9 mouse cellular contexts compared by ENCODE assay signal in genomic region chr9:39603999-39604453, GRCm38 (mm10). TPM values are rescaled to one million over a fixed set of nuclear protein-coding genes. Genes with fewer than 3 reads are reported as not detected.
DNase-seq lines count a peak whose midpoint lies in the region; ATAC-seq and TF ChIP-seq lines count a peak whose summit lies in the region.
"Had no signal": no experiment of that assay in that cellular context is flagged by ENCODE, and none has a peak within 500 bp of the region (broad histone marks: within the 10 kb centered on the region; RNA-seq: fewer than 3 reads in every experiment).

AW551984 (minus strand) TSS chr9:39604403.

- TF ChIP-seq CTCF in heart, adult 2 months (IDR thresholded peaks at IDR 0.05): no peak
- no peak for TF ChIP-seq CTCF in thymus, adult 2 months (IDR thresholded peaks at IDR 0.05; ENCODE audit: borderline replicate concordance, control insufficient read depth, extremely low read depth, insufficient read depth, low read length, poor library complexity)

- DNase-seq in heart, adult 2 months: peak; percentile 2 to 17
- no peak for DNase-seq in heart, adult 11 months
- peak; percentile 59 for DNase-seq in ES-CJ7 (ENCODE audit: low read depth, low spot score)
- no peak for DNase-seq in thymus, adult 2 months
- DNase-seq in kidney, adult 9 months: no peak

- H3K4me2 ChIP-seq in embryonic facial prominence, embryonic 12.5 days (replicated peaks): peak within 1 kb of the TSS; percentile 69
- H3K4me2 ChIP-seq in hindbrain, embryonic 16.5 days (ENCODE audit: low read length): peak within 1 kb of the TSS; percentile 61
- H3K4me2 ChIP-seq in midbrain, embryonic 13.5 days (replicated peaks): peak within 1 kb of the TSS; percentile 81

- no peaks in the 10 kb centered on the region for H3K36me3 ChIP-seq in heart, adult 2 months (ENCODE audit: control insufficient read depth, insufficient read depth, low read length)
- H3K36me3 ChIP-seq in embryonic facial prominence, embryonic 12.5 days: peaks cover 5% of the 10 kb centered on the region; the same call in 1 of the 2 replicates
- H3K36me3 ChIP-seq in hindbrain, embryonic 16.5 days (ENCODE audit: control insufficient read depth, insufficient read depth, low read length): peaks cover 4% of the 10 kb centered on the region; the same call in 1 of the 2 replicates
- no peaks in the 10 kb centered on the region for H3K36me3 ChIP-seq in midbrain, embryonic 13.5 days
- no peaks in the 10 kb centered on the region for H3K36me3 ChIP-seq in thymus, adult 2 months (ENCODE audit: control insufficient read depth, insufficient read depth, low read length)

- no peak for TF ChIP-seq EP300 in heart, adult 2 months (IDR thresholded peaks at IDR 0.05; ENCODE audit: insufficient read depth, low read depth, low read length)

- 0 out of 2 replicates have a peak within 1 kb of the TSS, but pooled peaks have one; percentile 12 for H3K4me3 ChIP-seq in heart, adult 2 months
- H3K4me3 ChIP-seq in embryonic facial prominence, embryonic 12.5 days: peak within 1 kb of the TSS; percentile 46
- peak within 1 kb of the TSS; percentile 50 for H3K4me3 ChIP-seq in hindbrain, embryonic 16.5 days (ENCODE audit: low read length)
- H3K4me3 ChIP-seq in midbrain, embryonic 13.5 days (replicated peaks): peak within 1 kb of the TSS; percentile 47
- H3K4me3 ChIP-seq in thymus, adult 2 months (ENCODE audit: control insufficient read depth, insufficient read depth, low read length): no peak within 1 kb of the TSS

- H3K79me2 ChIP-seq in heart, adult 2 months (replicated peaks; ENCODE audit: control insufficient read depth, insufficient read depth, low read length): no peaks in the 10 kb centered on the region

- ATAC-seq in embryonic facial prominence, embryonic 12.5 days (ENCODE audit: insufficient number of reproducible peaks, insufficient read depth, low FRiP score, low TSS enrichment): peak; percentile 85
- ATAC-seq in hindbrain, embryonic 16.5 days: peak; percentile 60
- ATAC-seq in midbrain, embryonic 13.5 days: peak; percentile 59

- H3K27me3 ChIP-seq in heart, adult 2 months (ENCODE audit: control insufficient read depth, insufficient read depth, low read length): no peaks in the 10 kb centered on the region
- no peaks in the 10 kb centered on the region for H3K27me3 ChIP-seq in embryonic facial prominence, embryonic 12.5 days
- H3K27me3 ChIP-seq in hindbrain, embryonic 16.5 days (replicated peaks; ENCODE audit: control insufficient read depth, insufficient read depth, low read length): no peaks in the 10 kb centered on the region
- peaks cover 3% of the 10 kb centered on the region; the same call in 1 of the 2 replicates for H3K27me3 ChIP-seq in midbrain, embryonic 13.5 days
- no peaks in the 10 kb centered on the region for H3K27me3 ChIP-seq in thymus, adult 2 months (ENCODE audit: control insufficient read depth, insufficient read depth, low read length)

- no peak for TF ChIP-seq POLR2A in heart, adult 2 months (IDR thresholded peaks at IDR 0.05; ENCODE audit: insufficient read depth, low read depth, low read length)
- no peak for TF ChIP-seq POLR2A in thymus, adult 2 months (IDR thresholded peaks at IDR 0.05; ENCODE audit: control insufficient read depth, extremely low read depth, insufficient read depth, low read length, poor library complexity)

- intact Hi-C loops in heart, adult 2 months (cut with DNase I): no loop called here

- no peaks in the 10 kb centered on the region for H3K4me1 ChIP-seq in heart, adult 2 months (ENCODE audit: control insufficient read depth, insufficient read depth, low read length)
- H3K4me1 ChIP-seq in embryonic facial prominence, embryonic 12.5 days: peaks cover 4% of the 10 kb centered on the region; the same call in 1 of the 2 replicates
- H3K4me1 ChIP-seq in hindbrain, embryonic 16.5 days (ENCODE audit: control insufficient read depth, insufficient read depth, low read depth, low read length): no peaks in the 10 kb centered on the region; the same call in 1 of the 2 replicates
- H3K4me1 ChIP-seq in midbrain, embryonic 13.5 days (replicated peaks): peaks cover 21% of the 10 kb centered on the region
- H3K4me1 ChIP-seq in thymus, adult 2 months (replicated peaks; ENCODE audit: control insufficient read depth, insufficient read depth, low read length): no peaks in the 10 kb centered on the region

- H3K9me3 ChIP-seq in embryonic facial prominence, embryonic 12.5 days: no peaks in the 10 kb centered on the region
- H3K9me3 ChIP-seq in hindbrain, embryonic 16.5 days (ENCODE audit: control insufficient read depth, low read length): no peaks in the 10 kb centered on the region
- no peaks in the 10 kb centered on the region for H3K9me3 ChIP-seq in midbrain, embryonic 13.5 days

- no peak within 1 kb of the TSS for H3K9ac ChIP-seq in heart, adult 2 months (ENCODE audit: low read depth, low read length)
- H3K9ac ChIP-seq in embryonic facial prominence, embryonic 12.5 days: peak within 1 kb of the TSS; percentile 19; the same call in 1 of the 2 replicates
- H3K9ac ChIP-seq in hindbrain, embryonic 16.5 days (ENCODE audit: low read depth, low read length): peak within 1 kb of the TSS; percentile 65
- H3K9ac ChIP-seq in midbrain, embryonic 13.5 days (replicated peaks): peak within 1 kb of the TSS; percentile 58

- WGBS in heart, adult 2 months: 2% methylated on average over 8 of the region's 8 CpGs
- 0% methylated on average over 8 of the region's 8 CpGs for WGBS in embryonic facial prominence, embryonic 12.5 days
- 1% methylated on average over 8 of the region's 8 CpGs for WGBS in hindbrain, embryonic 16.5 days
- 0% methylated on average over 8 of the region's 8 CpGs for WGBS in midbrain, embryonic 13.5 days
- WGBS in thymus, adult 2 months: 7% methylated on average over 8 of the region's 8 CpGs

- no peak within 1 kb of the TSS for H3K27ac ChIP-seq in heart, adult 2 months
- peak within 1 kb of the TSS; percentile 72 for H3K27ac ChIP-seq in embryonic facial prominence, embryonic 12.5 days
- H3K27ac ChIP-seq in hindbrain, embryonic 16.5 days (ENCODE audit: low read depth, low read length): peak within 1 kb of the TSS; percentile 78
- peak within 1 kb of the TSS; percentile 53 for H3K27ac ChIP-seq in midbrain, embryonic 13.5 days
- H3K27ac ChIP-seq in thymus, adult 2 months (ENCODE audit: control insufficient read depth, insufficient read depth, low read length): no peak within 1 kb of the TSS

RNA-seq across cellular contexts. Expression of gene AW551984, which starts in this region (rescaled TPM):
- under 1 TPM; 0.14 to 0.26 TPM for total RNA-seq in heart, adult 2 months (2021)
- 0.20 and 0.67 TPM in 2 replicates for polyA plus RNA-seq in heart, adult 2 months (2012; rRNA removed)
- polyA plus RNA-seq in embryonic facial prominence, embryonic 12.5 days (2016; fragmentation: Nextera tagmentation; extraction: Ambion mirVana): 48.5 and 52.8 TPM in 2 replicates
- polyA plus RNA-seq in hindbrain, embryonic 16.5 days (2015; fragmentation: Nextera tagmentation; extraction: Ambion mirVana): 218 and 230 TPM in 2 replicates
- polyA plus RNA-seq in midbrain, embryonic 13.5 days (2015; fragmentation: Nextera tagmentation; extraction: Ambion mirVana): 59.7 and 66.7 TPM in 2 replicates
- polyA plus RNA-seq in thymus, adult 2 months (2012; rRNA removed): 0.63 and 1.1 TPM in 2 replicates
- polyA plus RNA-seq: spleen, adult 2 months had no signal

Comparison
In these comparisons a context has a peak if more than half of its experiments do, and no peak if none do; other contexts are left out.
1. RNA of gene AW551984 (polyA plus RNA-seq): 218 to 230 TPM in hindbrain, embryonic 16.5 days, 59.7 to 66.7 TPM in midbrain, embryonic 13.5 days and 48.5 to 52.8 TPM in embryonic facial prominence, embryonic 12.5 days; 0.63 to 1.1 TPM in thymus, adult 2 months and 0.20 to 0.67 TPM in heart, adult 2 months; every median in the first group is over 10 times any median in the second.
2. Peak in DNase-seq and H3K4me3 ChIP-seq in heart, adult 2 months; RNA of the gene not detected or under 1 TPM.
3. H3K27ac ChIP-seq: peak in embryonic facial prominence, embryonic 12.5 days (single experiment), hindbrain, embryonic 16.5 days (single experiment) and midbrain, embryonic 13.5 days (single experiment); none in heart, adult 2 months (single experiment) and thymus, adult 2 months (single experiment).
4. Peak in every context shown above with its lines, with median percentiles within 50 percentile points of each other: ATAC-seq and H3K4me2 ChIP-seq.